Mouse (Mus musculus) left cerebral cortex, adult 8-10 months (tissue): ENCODE measurements at regions not wholly inside any gene's neighbourhood (a gene's known extent, or its start where the extent isn't known, plus 50 kb on each side); places are given as distances from the start of the nearest gene placed in this dataset.
"Not testable (repeated sequence)": the region's sequence is repeated elsewhere in the genome, so short reads cannot be mapped to it uniquely, and the experiment has no call there.

ENCODE experiments used
- DNase-seq, 2 experiments: peaks; one replicate each; pipeline ENCODE4 v3.0.0; 2022; ENCODE audit warnings: low spot score in 2 of 2

DNA sequence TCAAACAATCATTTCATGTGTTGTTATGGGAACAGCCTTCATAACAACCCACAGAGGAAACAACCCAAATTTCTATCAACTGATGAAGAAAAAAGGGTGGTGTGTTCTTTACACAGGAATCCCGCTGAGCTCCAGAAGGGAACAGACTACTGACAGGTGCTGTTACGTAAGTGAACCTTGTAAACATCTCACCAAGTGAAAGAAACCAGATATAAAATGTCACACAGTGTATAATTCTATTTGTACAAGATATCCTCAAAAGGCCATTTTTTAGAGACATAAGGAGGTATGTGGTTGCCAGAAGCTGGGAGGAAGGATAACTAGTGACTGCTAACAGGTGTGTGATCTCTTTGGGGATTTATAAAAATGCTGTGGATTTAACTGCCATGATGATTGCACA is 119.9 kb downstream of the Plod2 start:
- DNase-seq, result no peak

DNA sequence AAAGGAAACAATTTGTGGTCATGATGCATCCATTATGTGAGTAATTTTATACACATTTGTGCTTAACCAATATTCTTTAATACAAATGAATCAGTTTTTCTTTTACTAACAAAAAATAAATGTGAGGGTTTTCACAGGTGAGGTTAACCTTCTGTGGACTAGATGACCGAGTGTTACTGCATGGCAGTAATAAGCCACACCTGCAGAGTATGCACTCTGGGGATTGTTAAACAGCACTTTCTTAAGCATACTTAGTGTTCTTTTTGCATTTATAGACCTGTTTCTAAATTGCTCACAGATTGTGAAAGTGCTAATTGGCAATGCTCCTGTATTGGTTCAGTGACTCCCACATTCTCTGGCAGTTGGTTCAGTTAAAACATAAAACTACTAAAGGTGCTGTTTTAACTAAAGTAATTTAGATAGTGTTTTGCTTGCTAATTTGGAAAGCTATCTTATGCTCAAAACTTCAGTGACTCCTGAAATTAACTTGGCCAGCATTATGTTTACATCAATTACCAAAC is 125.4 kb downstream of the Plod2 start:
- peak in 1 of 2 experiments; percentile 4 for DNase-seq

DNA sequence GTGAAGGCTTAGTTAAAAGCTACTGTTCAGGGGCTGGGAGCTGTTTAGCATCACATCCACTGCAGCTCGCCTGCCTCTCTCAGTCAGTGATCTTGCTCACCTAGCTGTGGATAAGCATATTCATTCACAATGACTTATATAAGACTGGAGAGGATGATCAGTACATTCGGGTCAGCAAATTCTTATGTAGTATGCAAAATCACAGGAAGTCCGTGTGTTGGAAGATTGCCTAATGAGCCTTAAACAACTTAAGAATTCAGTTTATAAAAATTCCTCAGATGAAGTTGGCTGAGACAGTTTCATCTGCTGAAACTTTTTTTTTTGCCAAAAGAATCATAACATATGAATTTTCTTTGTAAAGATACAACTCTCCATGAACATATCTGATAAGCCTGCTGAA is 129.9 kb downstream of the Plod2 start:
- DNase-seq, result no peak

DNA sequence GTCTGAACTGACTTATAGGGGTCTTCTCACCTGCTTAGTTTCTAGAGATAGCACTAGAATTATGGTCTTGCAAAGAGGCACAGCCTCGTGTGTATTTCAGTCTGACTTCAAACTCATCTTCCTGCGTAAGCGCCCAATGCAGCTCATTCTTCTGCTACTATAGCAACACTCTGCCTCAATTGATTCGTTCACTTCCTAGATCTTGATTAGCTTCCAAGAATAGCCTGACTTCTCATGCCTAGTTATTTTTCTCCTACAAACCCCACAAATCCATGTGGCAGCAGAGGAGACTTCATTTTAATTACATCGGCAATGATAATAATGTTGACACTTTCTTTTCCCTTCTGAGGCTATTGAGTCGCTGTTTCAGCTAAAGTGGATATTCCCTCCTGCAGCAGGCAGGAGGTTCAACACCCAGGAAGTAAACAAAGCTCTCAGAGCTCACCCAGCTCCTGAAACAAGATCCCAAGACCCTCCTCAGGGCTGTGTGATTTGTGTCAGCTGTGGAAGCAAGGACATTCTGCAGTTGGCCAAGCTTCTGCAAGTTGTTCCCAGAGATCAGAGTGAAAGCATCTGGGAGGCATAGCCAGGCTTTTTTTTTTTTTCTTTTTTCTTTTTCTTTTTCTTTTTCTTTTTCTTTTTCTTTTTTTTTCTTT is 152.5 kb downstream of the Plod2 start:
- DNase-seq, result no peak

DNA sequence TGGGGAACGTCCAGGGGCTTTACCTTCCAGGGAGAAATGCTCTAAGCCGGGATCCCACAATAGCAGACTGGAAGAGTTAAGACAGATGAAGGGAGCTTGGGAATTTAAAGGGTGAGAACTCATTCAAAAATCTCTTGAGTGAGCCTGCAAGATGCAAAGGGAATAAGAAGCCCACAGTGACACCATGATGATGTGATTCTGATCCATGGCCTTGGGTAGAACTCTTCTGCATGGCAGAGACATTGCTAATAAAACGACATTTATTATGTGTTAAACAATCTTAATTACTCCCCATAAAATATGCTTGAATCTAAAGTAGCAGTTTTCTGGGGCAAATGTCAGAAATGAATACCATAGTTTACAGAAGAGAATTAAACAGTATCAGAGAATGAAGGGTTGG is 155.9 kb downstream of the Plod2 start:
- no peak for DNase-seq

DNA sequence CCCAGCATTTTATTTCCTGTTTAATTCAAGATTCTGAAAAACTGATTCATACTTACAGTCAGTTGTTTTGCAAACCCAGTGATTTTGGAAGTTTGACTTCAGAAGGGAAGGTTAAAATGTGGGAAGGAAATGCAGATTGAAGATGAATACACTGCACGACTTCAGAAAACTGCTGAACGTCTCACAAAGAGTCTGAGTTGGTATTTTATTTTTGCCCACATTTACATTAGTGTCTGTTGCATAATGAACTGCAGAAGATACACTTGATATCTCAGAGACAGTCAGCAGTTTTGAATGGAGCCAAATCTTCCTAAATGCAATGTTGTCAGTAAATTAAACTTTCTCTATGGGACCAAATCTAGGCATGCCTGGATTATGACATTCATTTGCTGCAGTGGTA is 162.7 kb downstream of the Plod2 start:
- no peak for DNase-seq

DNA sequence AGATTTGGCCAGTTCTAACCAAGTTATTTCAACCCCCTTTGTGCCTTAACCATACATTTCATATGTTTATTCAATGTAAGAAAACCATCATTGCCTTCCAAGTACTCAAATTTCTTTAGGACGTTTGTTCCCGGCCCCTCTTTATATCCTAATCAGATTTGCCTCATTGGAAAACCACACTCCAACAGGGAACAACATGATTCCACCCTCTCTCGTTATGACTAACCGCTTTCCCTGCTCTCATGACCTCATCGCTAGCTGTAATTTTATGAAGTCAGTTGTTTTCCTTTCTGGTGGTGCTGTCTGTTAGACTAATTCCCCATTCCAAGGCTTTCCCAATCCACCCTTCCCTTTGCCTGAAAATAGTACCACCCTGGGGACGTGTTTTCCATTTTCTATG is 165.0 kb downstream of the Plod2 start:
- no peak for DNase-seq

DNA sequence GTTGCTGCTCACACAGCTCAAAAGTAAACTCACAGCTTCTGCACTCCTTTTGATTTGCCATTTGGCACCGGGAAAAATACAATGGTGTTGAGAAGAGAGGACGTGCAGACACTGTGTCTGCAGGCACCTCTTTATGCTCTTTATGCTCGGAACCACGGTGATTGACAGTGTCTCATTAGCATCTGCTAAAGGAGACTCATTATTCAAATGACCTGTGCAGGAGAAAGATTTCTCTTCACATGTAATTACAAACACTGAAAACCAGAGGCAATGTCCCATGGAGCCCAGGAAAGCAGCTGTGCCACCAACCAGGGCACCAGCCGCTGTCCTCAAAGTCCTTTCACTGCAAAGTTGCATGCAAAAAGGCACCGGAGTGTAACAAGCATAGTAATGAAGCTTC is 175.2 kb downstream of the Plod2 start:
- no peak for DNase-seq

DNA sequence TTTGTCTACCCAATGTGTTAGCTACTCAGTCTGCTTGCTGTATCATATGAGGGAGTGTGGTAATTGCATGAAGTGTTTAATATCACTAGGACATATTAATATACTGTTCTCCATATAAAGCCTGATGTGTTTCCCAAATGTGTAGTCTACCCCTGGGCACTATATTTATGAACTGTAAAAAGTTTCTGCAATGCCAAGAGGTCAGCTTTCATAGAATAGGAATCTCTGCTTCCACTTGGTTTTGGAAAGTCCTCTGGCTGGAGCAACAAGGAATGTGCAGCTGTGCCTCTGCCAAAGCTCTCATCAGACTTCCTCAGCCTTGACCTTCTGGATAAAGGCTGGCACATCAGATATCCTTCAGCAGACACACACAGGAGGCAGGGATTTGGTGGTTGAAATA is 176.3 kb downstream of the Plod2 start:
- DNase-seq, result no peak

DNA sequence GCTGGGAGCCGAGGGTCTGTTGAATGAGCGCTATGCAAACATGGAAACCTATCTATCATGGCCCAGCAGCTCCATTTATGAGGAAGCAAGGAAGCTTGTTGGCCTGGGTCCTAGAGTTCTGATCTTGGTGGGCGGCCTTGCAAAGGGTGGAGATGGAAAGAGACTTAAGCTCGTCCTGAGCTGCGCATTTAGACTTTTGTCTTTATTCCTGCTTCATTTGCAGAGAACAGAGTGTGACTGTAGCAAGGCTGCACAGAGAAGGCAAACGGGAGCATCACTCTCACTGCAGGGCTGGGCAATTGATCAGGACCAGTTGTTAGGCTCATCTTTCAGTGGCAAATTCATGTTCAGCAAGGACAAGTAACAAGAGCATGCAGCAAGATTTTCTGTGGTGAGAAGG is 177.2 kb downstream of the Plod2 start:
- DNase-seq, result no peak

DNA sequence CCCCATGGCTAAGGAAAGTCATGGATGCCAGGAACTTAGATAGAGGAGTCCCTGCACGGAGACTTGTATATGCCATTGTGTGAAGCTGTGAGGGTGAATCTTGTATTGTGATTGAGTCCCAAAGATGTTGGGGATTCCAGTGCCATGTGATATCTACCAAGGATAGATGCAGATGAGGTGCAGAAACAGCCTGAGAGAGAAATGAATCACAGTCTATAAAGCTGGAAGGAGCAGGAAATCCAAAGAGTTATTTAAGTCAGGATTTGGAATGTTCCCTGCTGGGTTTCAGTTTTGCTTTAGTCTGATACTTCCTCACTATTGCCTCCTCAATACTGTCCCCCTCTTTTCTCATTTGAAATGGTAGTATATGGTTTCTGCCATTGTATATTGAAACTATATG is 186.8 kb downstream of the Plod2 start:
- DNase-seq, result no peak

DNA sequence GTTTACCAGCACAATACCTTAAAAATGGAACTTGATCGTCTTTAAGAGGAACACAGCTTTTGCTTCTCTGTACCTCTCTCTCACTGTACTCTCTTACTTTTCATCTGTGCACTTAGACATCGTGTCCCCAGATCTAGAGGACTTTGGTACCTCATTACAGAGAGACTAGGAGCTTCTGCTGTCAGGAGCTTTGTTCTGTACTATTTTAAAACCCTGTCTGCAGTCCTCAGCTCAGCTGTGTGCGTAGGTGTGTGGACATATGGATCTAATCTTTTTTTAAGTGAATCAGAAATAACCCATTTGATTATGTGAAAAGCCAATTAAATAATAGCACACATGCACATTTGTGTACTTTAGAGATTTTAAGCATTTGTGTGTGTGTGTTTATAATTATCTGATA is 189.4 kb downstream of the Plod2 start:
- DNase-seq, result peak in 1 of 2 experiments; percentile 83

DNA sequence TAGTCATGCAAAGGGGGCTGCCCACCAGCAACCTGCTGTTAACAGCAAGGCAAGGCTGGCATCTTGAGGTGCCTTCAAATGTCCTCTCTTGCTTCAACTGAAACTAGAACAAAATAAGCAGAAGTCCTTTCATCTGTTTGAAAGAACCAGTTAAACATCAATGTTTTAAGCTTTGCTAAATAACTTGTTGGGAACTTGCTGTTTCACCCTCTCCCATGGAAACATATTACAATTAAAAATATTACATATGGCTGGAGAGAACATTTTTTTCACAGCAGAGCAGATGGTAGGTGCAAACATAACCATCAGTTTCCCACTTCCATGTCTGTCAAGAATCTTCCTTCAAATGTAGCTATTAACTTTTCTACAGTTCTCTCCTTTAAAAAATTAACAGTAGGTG is 225.5 kb downstream of the Plod2 start:
- DNase-seq, result peak in 1 of 2 experiments; percentile 11

DNA sequence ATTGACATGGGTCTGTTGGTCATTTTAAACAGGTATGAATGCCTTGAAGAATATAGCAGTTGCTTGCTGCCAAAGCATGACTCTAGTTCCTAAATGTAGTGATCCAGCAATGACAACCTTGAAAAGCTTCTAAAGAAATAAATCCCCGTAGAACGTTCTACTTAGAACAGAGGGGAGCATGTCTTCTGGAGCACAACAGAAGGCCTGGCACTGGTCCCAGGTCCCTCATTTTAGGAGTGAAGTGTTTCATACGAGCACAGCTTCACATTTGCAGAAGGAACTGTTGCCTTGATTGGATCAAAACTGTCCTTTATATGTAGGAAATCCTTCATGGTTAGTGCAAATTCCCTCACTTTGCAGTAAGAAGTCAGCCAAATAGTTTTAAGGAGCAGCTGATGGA is 226.4 kb downstream of the Plod2 start:
- peak in 1 of 2 experiments; percentile 24 for DNase-seq

DNA sequence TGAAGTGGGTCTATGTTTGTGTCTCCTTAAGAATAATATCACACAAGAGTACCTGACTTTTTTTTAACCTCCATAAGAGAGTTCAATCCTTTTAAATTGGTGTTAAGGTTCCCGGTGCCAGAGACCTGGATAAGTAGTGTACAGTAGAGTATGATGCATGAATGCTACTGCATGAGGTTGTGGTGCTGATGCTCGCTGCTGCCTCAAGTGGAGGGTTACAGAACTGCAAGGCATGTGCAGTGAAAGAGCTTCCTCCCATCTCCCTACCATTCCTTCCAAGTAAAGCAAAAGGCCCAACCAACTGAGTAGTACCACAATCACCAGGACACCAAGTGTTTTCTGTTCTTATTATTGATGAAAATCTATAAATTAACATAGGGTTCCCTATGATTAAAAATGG is 227.5 kb downstream of the Plod2 start:
- no peak for DNase-seq

DNA sequence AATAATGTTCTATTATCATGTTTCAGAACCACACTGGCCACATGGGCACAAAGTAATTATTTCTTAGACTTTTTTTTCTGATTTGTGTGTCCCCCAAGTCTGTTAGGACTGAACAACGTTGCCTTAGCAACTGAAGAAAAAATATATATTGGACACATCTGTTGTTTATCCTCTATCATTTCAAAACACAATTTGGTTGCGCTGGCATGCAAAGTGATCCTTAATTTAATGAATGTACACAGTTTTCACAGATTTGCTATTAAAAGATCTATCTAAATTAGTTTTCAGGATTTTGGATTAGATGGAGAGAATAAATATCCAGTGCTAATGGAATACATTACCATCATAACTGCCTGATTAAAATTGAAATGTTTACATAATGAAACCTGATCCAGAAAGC is 229.0 kb downstream of the Plod2 start:
- DNase-seq, result no peak

DNA sequence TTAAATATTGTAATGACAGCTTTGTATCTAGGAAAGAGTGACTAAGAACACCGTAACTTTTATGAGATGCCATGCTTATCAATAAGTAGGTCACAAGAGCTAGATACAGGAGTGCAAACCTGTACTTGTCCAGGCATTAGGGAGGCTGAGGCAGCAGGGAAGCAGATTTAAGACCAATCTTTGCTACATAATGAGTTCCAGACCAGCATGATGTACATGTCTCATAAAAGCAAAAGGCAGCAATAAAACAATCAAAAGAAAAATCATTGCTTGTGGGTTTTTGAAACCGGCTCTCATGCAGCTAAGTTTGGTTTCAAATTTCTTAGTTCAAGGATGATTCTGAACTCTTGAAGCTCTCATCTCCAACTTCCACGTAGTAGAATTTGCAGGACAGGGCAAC is 229.7 kb downstream of the Plod2 start:
- DNase-seq, result no peak

DNA sequence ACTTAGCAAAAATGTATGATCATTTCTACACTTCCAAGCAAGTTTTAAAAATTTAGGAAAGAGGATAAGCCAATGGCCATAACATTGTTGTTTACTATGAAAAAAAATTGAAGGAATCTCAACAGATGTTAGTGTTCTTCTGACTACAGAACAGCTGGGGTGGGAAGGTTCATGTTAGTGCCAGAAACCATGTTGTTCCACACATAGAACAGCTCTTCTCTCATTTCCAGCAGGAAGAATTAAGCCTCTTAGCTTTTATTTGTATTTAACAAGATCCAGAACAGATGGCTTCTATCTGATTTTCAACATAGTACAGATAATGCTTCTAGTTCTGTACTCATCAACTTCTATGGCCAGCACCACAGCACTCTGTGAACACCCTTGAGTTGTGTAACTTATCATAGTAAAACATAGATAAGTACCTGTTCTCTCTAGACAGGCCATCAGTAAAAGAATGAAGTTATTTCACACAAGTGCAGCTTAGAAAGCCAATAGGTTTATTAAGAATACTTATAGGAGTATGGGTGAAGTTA is 241.0 kb downstream of the Plod2 start:
- DNase-seq, result no peak

DNA sequence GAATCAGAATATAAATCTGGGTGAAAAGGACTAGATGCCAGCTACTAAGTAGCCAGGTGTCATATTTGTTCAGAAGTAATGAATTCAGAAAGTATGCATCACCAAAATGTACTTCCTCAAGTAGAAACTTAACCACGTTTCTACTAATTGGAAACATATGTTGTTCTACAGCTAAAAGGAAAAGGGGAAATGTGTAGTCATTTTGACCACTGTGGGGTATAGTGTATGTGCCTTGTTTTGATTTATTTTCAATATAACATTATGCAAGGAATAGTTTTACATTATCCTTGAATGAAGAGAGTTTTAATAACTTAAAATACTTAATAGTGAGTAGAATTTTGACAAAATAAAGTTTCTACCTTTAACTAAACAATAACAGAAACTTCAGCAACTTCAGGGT is 257.7 kb downstream of the Plod2 start:
- DNase-seq, result no peak

DNA sequence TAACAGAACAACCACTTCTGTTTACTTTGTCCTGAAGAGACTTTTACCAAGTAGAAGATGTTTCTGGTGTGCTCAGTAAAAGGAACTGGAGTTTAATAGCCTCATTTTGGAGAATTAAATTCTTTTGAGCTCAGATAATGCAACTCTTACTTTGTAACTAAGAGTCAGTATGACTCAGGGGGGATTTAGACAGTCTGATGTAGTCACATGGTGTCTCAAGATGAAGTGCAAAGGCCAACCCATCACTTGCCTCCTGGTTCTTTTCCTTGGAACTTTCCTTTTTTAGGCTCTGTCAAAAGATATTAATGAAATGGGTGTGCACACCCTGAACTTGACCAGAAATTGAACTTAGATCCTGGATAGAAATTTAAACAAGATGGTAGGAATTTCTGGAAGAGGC is 267.4 kb downstream of the Plod2 start:
- DNase-seq, result no peak

DNA sequence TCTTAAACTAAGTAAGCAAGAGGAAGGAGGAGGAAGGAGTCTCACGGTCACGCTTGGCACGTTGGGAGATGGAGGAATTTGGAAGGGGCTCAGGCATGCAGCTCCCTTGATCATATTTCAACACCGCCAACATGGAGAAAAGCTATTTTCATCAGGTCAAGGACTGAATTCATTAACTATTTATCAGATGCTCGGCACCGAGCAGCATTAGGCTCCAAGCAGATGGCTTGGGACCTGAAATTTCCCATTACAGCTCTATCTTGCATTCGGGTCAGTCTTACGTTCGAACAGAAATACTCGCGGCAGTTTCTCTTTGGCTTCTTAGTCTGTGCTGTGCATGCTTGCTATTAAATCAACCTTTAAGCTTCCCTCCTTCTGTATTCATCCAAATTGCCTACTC is 278.7 kb downstream of the Plod2 start:
- DNase-seq, result no peak

DNA sequence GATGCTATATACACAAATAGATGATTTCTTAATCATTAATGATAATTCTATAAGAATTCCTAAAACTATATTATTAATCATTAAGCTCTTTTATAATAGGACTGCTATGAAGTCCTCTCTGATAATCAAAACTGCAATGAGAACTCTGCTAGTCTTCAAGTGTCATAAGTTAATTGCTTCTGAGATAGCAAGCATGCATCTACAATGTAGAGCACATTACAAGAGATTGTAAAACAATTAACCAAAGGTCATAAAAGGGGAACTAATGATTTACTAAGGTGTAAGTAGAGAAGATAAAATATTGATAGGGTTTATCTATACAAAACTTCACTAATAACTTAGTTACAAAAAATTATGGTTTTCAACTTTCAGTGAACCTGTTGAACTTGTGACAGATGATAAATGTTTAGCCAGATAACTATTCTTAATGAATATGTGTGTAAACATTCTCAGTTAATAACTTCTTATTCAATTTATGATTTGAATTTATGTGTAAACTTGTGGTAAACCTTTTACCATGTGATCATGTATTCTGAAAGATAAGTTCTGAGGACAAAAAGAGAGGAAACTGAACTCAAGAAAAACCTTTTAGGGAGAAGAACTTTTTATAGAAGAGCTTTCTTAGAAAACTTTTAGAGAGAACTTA is 284.8 kb downstream of the Plod2 start:
- DNase-seq, result no peak

DNA sequence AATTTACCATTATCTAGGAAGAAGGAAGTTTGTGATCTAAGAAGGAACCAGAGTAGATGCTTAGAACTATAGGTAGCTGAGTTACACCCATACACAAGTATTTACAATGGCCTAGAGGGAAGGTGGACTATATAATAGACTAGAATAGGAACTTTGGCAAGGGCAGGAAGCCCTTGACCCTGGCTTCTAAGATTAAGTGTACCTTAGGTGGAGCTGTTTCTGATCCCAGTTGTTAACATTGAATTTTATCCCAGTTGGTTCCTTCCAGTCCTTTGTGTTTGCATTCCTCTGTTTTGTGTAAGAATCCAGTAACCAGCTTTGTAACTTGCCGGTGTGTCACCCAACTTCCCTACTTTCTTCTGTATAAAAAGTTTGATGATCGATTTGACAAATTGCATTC is 294.1 kb downstream of the Plod2 start:
- DNase-seq, result not testable (repeated sequence)
